Mouse (Mus musculus): Measurements from ENCODE around the gene Xpa.

GRCm38 (mm10) chr4:46131791-46132190 is 64.3 kb downstream of the Xpa start:
- TF ChIP-seq CTCF (IDR thresholded peaks at IDR 0.05; ENCODE audit: borderline replicate concordance, extremely low read depth, insufficient read depth, insufficient read length) (no peak), POLR2A (IDR thresholded peaks at IDR 0.05; ENCODE audit: borderline replicate concordance, extremely low read depth, insufficient read depth, insufficient read length, poor library complexity, severe bottlenecking) (no peak)
